Mouse (Mus musculus): ENCODE results near the gene Kirrel. TPM values are rescaled to one million over a fixed set of nuclear protein-coding genes. Genes with fewer than 3 reads are reported as not detected.

Gene Kirrel
- polyA plus RNA-seq, 1 experiment, result 2.6 TPM

DNA sequence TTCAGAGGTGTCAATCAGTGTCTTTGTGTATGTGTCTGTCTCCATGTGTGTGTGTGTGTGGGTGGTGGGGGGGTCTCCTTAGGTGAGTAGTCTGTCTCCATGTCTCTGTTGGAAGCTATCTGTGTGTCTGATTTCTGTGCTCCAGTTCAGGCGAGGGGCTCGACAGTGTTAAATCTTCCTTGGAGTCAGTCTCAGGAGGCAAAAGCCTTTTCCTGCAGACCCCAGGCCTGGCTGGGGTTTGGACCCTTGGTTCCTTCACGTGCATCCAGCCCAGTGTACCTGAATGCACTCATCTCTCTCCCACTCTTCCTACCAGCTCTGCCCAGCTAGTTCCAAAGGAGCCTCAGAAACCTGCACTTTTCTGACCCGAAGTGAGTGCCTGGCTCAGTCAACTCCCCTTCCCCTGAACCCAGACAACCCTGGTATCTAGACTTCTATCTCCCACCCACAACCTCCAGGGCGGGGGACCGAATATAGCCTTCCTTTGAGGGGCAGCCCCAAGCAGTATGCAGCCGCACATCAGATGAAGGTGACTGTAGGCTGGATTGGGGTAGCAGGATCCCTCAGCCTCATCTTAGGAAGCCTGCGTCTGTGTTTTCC is 961 bp downstream of the Kirrel start:
- Histone ChIP-seq H3K36me3 (ENCODE audit: control insufficient read depth, insufficient read depth, low read length) (no peaks in the 10 kb centered on the region), H3K27ac (ENCODE audit: insufficient read depth, low read depth, low read length) (peak overlapping the region; percentile 10)
- TF ChIP-seq POLR2A (IDR thresholded peaks at IDR 0.05; ENCODE audit: low read depth, low read length) (no peak), CTCF (IDR thresholded peaks at IDR 0.05; ENCODE audit: extremely low read depth, insufficient read length, insufficient replicate concordance, low read depth, low read length) (no peak)

DNA sequence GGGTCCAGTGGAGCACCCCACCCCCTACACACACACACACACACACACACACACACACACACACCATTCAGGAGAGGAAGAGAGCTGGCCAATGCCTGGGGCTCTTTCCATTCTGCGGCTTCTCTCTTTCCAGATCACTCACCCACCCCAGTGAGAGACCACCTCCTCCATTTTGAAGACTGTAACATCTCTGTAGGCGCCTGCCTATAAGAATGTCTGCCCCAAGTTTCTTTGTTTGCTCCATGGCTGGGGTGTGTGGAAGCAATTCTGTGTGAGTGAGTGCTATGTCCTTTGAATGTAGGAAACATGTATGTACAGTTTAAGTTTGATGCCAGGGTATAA is 1.5 kb downstream of the Kirrel start:
- no peak overlapping the region for H3K27ac ChIP-seq (ENCODE audit: insufficient read depth, low read depth, low read length)
- peaks cover 19% of the 10 kb centered on the region for H3K27me3 ChIP-seq (ENCODE audit: control insufficient read depth, insufficient read depth, low read length)
- peak overlapping the region; percentile 42 for H3K4me3 ChIP-seq (ENCODE audit: low read depth, low read length)
- no peak for TF ChIP-seq CTCF (IDR thresholded peaks at IDR 0.05; ENCODE audit: extremely low read depth, insufficient read length, insufficient replicate concordance, low read depth, low read length)
- no peak for TF ChIP-seq POLR2A (IDR thresholded peaks at IDR 0.05; ENCODE audit: low read depth, low read length)
- 44% methylated on average over 2 of the region's 2 CpGs for WGBS
- no peaks in the 10 kb centered on the region for H3K4me1 ChIP-seq (ENCODE audit: control insufficient read depth, insufficient read depth, insufficient read length, low read length)
- no peaks in the 10 kb centered on the region for H3K36me3 ChIP-seq (ENCODE audit: control insufficient read depth, insufficient read depth, low read length)

More for the DNA sequence above, 961 bp downstream of the Kirrel start:
- Histone ChIP-seq H3K4me3 (ENCODE audit: low read depth, low read length) (peak overlapping the region; percentile 65), H3K4me1 (ENCODE audit: control insufficient read depth, insufficient read depth, insufficient read length, low read length) (no peaks in the 10 kb centered on the region), H3K27me3 (ENCODE audit: control insufficient read depth, insufficient read depth, low read length) (peaks cover 19% of the 10 kb centered on the region)
- 28% methylated on average over 8 of the region's 8 CpGs for WGBS

DNA sequence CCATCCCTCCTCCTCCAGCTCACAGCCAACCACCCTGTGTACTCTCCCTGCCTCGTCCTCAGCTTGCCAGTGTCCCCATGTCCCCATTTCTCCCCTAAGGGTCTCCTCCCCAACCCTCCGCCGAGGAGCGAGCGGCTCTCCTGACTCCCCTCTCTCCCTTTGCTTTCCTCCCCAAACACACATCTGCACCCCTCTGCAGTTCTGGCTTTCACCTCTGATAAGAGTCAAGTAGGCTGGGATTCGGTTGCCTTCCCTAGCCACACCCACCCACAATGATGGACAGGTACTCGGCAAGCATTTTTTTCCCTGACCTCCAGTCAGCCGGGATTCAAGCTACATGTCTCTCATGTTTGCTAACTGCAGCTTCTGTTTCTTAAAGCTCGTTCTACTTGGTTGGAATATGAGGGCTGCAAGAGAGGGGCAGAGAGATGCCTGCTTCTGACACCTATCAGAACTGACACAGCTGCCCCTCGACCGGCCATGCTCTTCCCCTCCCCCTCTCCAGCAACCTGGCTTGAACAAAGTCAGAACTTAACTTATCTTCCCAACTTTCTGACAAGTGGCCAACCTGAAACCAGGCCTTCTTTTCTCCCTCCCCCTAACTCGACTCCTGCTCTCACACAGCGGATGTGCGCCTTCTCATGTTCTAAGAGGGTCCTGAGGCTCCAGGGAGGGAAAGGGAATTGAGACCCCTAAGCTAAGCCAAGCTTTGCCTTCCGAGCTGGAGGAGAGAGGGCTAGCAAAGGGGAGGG is 2.0 kb downstream of the Kirrel start:
- H3K27ac ChIP-seq (ENCODE audit: insufficient read depth, low read depth, low read length), result 0 out of 2 replicates have a peak overlapping the region, but pooled peaks have one; percentile 8
- peak overlapping the region; percentile 42 for H3K4me3 ChIP-seq (ENCODE audit: low read depth, low read length)
- H3K4me1 ChIP-seq (ENCODE audit: control insufficient read depth, insufficient read depth, insufficient read length, low read length), result no peaks in the 10 kb centered on the region
- H3K27me3 ChIP-seq (ENCODE audit: control insufficient read depth, insufficient read depth, low read length), result peaks cover 19% of the 10 kb centered on the region
- no peak for TF ChIP-seq CTCF (IDR thresholded peaks at IDR 0.05; ENCODE audit: extremely low read depth, insufficient read length, insufficient replicate concordance, low read depth, low read length)
- TF ChIP-seq POLR2A (IDR thresholded peaks at IDR 0.05; ENCODE audit: low read depth, low read length), result no peak
- WGBS, result 19% methylated on average over 15 of the region's 15 CpGs
- no peaks in the 10 kb centered on the region for H3K36me3 ChIP-seq (ENCODE audit: control insufficient read depth, insufficient read depth, low read length)

DNA sequence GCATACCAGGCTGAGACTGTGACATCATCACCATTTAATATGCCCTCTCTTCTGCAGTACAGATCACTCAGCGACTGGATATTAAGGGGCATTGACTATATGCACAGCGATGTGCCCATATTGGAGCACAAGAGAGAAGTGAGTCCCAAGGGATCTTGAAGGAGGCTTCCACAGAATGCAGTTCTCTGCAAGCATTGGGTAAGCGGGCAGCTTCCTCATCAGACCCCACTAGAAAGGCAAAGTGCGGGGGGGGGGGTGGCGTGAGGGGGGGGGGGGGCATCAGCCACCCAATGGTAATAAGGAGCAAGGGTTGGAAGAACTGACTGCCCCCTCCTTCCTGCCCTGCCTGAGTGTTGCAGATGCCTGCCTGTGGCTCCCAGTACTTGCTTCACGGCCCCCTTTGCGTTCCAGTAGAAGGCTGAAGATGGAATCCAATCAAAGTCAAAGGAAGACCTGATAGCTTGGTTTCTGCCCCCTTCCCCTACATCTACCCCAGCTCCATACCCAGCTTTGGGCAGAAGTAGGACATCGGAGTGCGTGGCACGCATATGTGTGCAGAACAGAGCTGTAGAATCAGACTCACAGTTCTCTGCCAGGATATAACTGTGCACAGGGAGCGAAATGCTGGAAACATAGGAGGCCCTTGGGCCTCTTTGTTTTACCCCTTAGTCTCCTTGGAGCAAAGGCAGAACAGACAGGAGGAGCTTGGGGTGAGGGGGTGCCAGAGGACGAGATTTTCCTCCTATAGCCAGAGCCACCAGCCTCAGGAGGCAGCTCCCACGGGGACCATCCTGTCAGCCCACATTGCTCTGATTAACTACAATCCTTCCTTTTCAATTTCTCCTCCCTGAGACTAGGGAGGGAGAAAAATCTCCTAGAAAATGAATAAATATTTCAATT is 3.1 kb downstream of the Kirrel start:
- H3K27me3 ChIP-seq (ENCODE audit: control insufficient read depth, insufficient read depth, low read length), result peaks cover 19% of the 10 kb centered on the region
- no peak overlapping the region for H3K4me3 ChIP-seq (ENCODE audit: low read depth, low read length)
- no peaks in the 10 kb centered on the region for H3K4me1 ChIP-seq (ENCODE audit: control insufficient read depth, insufficient read depth, insufficient read length, low read length)
- TF ChIP-seq POLR2A (IDR thresholded peaks at IDR 0.05; ENCODE audit: low read depth, low read length) (no peak), CTCF (IDR thresholded peaks at IDR 0.05; ENCODE audit: extremely low read depth, insufficient read length, insufficient replicate concordance, low read depth, low read length) (no peak)
- 61% methylated on average over 13 of the region's 13 CpGs for WGBS
- no peaks in the 10 kb centered on the region for H3K36me3 ChIP-seq (ENCODE audit: control insufficient read depth, insufficient read depth, low read length)
- no peak overlapping the region for H3K27ac ChIP-seq (ENCODE audit: insufficient read depth, low read depth, low read length)

DNA sequence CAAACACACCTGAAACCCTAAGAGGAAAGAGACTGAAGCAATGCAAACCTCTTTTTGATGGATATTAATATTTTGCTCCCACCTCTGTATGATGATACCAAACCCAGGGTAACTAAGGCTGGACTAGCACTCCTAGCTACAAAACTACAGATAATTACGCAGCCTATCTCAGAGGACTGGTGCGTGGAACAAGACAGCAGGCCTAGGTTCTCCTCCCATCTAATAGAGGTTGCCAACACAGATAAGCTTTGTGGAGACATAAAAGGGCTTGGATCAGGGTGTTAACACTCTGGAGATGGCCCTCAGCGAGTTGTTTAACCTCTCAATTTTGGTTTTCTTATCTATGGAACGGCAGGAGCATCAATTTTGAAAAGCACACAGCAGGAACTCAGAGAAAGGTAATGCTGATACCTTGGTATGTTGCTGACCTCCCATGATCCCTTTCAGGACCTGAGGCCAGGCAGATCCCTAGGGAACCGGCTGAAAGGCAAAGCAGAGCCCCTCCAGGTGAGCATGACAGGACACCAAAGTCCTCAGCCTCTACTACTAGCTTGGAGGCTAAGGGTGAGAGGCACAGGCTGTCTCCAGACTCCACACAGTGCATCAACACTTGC is 5.0 kb downstream of the Kirrel start:
- Histone ChIP-seq H3K36me3 (ENCODE audit: control insufficient read depth, insufficient read depth, low read length) (no peaks in the 10 kb centered on the region), H3K4me1 (ENCODE audit: control insufficient read depth, insufficient read depth, insufficient read length, low read length) (no peaks in the 10 kb centered on the region), H3K27ac (ENCODE audit: insufficient read depth, low read depth, low read length) (no peak overlapping the region), H3K4me3 (ENCODE audit: low read depth, low read length) (no peak overlapping the region), H3K27me3 (ENCODE audit: control insufficient read depth, insufficient read depth, low read length) (peaks cover 11% of the 10 kb centered on the region)
- TF ChIP-seq CTCF (IDR thresholded peaks at IDR 0.05; ENCODE audit: extremely low read depth, insufficient read length, insufficient replicate concordance, low read depth, low read length) (no peak), POLR2A (IDR thresholded peaks at IDR 0.05; ENCODE audit: low read depth, low read length) (no peak)
- WGBS, result 56% methylated on average over 5 of the region's 5 CpGs

DNA sequence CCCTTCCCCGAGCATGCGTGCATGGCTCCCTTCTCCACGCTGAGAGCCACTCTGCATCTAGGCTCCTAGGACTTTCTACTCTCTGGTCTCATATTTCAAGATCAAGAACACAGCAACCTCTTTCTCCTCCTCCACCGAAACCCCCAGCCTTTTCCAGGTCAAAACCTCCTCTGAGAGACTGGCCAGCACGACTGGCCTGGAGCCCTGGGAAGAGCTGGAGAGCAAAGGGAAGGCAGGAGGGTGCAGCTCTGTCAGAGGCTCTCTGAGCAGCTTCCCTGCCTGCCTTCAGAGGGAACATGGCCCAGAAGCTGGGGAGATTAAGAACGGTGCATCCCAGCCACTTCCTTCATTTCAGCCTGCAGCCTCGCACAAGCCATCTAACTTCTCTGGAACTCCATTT is 5.8 kb downstream of the Kirrel start:
- WGBS, result 68% methylated on average over 7 of the region's 7 CpGs
- Histone ChIP-seq H3K27me3 (ENCODE audit: control insufficient read depth, insufficient read depth, low read length) (peaks cover 4% of the 10 kb centered on the region), H3K4me1 (ENCODE audit: control insufficient read depth, insufficient read depth, insufficient read length, low read length) (no peaks in the 10 kb centered on the region; the same call in 1 of the 2 replicates), H3K36me3 (ENCODE audit: control insufficient read depth, insufficient read depth, low read length) (no peaks in the 10 kb centered on the region), H3K4me3 (ENCODE audit: low read depth, low read length) (no peak overlapping the region), H3K27ac (ENCODE audit: insufficient read depth, low read depth, low read length) (no peak overlapping the region)
- TF ChIP-seq CTCF (IDR thresholded peaks at IDR 0.05; ENCODE audit: extremely low read depth, insufficient read length, insufficient replicate concordance, low read depth, low read length) (no peak), POLR2A (IDR thresholded peaks at IDR 0.05; ENCODE audit: low read depth, low read length) (no peak)

All from small intestine, adult 2 months (tissue).